Mouse (Mus musculus) Muller cell, postnatal 12 days (primary cell): ENCODE data around the gene Krt19.

Experiments
- DNase-seq: peaks from one replicate; pipeline ENCODE4 v3.0.0-alpha.2; 2015; ENCODE audit errors: inconsistent ontology term

Gene Krt19

GRCm38 (mm10) chr11:100137693-100138092 lies 10.8 kb downstream of the Krt19 start:
- peak; percentile 52 for DNase-seq

- DNase-seq = no peak
Observed at GRCm38 (mm10) chr11:100136559-100136958, 11.9 kb downstream of the Krt19 start.

GRCm38 (mm10) chr11:100135731-100136130 lies 12.7 kb downstream of the Krt19 start, which contains the start of gene Krt15:
Gene Krt15 (minus strand): TSS chr11:100135928.
- DNase-seq = no peak

GRCm38 (mm10) chr11:100124901-100125300 lies 23.6 kb downstream of the Krt19 start:
- DNase-seq = no peak

GRCm38 (mm10) chr11:100121466-100121865 lies 27.0 kb downstream of the Krt19 start, which contains the start of gene Krt13:
Gene Krt13 (minus strand): TSS chr11:100121566.
- DNase-seq = no peak

GRCm38 (mm10) chr11:100120331-100120730 lies 28.1 kb downstream of the Krt19 start:
- no peak for DNase-seq

GRCm38 (mm10) chr11:100113742-100114029 lies 34.8 kb downstream of the Krt19 start:
- DNase-seq = no peak

GRCm38 (mm10) chr11:100112935-100113741 lies 35.3 kb downstream of the Krt19 start:
- DNase-seq = no peak

GRCm38 (mm10) chr11:100105576-100106122 lies 42.8 kb downstream of the Krt19 start, which contains the start of gene Krt36:
Gene Krt36 (minus strand): TSS chr11:100105626.
- no peak for DNase-seq

GRCm38 (mm10) chr11:100102693-100103429 lies 45.6 kb downstream of the Krt19 start:
- peak; percentile 27 for DNase-seq

GRCm38 (mm10) chr11:100100391-100100790 lies 48.1 kb downstream of the Krt19 start:
- DNase-seq = peak; percentile 52

- DNase-seq = no peak
Observed at GRCm38 (mm10) chr11:100097819-100098218, 50.6 kb downstream of the Krt19 start.

- no peak for DNase-seq
Observed at GRCm38 (mm10) chr11:100096141-100096540, 52.3 kb downstream of the Krt19 start, which contains the start of gene Krt35. Gene Krt35 (minus strand): TSS chr11:100096241.
